Mouse (Mus musculus): ENCODE measurements around the gene Ankrd55.

DNA sequence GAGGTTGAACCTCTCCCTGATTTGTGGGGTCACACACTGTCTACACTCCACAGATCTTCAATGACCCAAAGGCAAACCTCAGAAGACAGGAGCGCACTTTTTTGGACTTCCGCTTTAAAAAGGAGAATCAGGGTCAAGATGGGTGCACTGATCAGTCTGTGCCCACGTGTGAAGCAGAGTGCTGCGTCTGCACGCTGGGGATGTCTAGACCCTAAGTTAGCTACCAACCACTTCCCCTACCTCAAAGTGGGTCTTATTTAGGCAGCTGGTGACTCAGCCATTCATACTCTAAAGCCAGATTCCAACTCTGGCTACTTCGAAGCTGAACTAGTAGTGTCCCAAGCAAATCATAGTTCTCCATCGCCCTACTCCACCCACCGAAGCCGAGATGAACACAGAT, 48.9 kb downstream of the Ankrd55 start:
- no peak for TF ChIP-seq POLR2A (IDR thresholded peaks at IDR 0.05; ENCODE audit: control insufficient read depth, low read depth, low read length)
- no peak for TF ChIP-seq CTCF (IDR thresholded peaks at IDR 0.05; ENCODE audit: control insufficient read depth, insufficient read depth, insufficient replicate concordance, low read depth, low read length)

Data from testis, adult 2 months (tissue).